Mouse (Mus musculus): ENCODE data around the gene Ube2ql1.

Gene Ube2ql1

GRCm38 (mm10) chr13:69707496-69707895 lies 32.2 kb downstream of the Ube2ql1 start:
- no peak for DNase-seq

GRCm38 (mm10) chr13:69706919-69707318 lies 32.8 kb downstream of the Ube2ql1 start:
- no peak for DNase-seq

DNA sequence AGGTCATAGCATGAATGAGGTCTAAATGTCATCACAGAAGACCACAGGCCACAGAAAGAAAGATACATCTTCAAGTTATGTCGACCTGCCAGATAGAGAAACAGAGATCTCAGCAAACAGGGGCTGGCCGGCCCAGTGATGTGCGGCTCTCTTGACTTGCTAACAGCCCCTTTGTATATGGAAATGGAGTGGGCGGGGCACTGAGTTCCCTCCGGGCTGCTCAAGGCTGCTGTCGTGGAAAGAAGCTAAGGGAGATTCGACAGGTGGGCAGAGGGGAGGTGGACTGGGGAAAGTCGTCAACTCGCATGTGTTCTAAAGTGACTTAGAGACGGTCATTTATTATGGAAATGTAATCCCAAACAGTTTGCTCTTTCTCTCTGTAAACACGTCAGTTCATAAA lies 36.2 kb downstream of the Ube2ql1 start:
- no peak for DNase-seq

- peak; percentile 31 to 48 for DNase-seq
These were observed 38.3 kb downstream of the Ube2ql1 start for GRCm38 (mm10) chr13:69701397-69701796.

GRCm38 (mm10) chr13:69700827-69701226 lies 38.9 kb downstream of the Ube2ql1 start:
- peak; percentile 39 to 51 for DNase-seq

- DNase-seq, result peak; percentile 69 to 82
These were observed 43.2 kb downstream of the Ube2ql1 start for GRCm38 (mm10) chr13:69696333-69696991.

DNA sequence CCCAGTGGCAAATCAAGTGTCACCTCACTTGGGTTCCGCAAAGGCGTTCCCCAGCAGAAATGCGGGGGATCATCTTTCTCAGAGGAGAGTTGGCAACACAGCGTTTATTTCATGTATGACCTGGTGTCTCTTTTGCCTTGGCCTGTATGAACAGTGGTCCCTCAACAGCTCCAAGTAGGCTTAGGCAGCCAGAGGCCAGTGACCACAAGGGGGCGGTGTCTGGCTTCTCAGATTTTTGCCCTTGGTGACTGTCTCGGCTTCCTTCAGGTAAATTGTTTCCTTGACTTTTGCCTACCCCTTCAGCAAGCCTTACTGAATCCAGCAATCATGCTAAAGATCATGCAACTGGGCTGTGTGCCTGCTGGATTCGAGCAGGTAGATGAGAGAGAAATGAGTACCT lies 48.6 kb downstream of the Ube2ql1 start:
- DNase-seq, result peak; percentile 44 to 63

- peak in 1 of 2 experiments; percentile 10 for DNase-seq
These were observed 52.7 kb downstream of the Ube2ql1 start for GRCm38 (mm10) chr13:69687023-69687422.

DNA sequence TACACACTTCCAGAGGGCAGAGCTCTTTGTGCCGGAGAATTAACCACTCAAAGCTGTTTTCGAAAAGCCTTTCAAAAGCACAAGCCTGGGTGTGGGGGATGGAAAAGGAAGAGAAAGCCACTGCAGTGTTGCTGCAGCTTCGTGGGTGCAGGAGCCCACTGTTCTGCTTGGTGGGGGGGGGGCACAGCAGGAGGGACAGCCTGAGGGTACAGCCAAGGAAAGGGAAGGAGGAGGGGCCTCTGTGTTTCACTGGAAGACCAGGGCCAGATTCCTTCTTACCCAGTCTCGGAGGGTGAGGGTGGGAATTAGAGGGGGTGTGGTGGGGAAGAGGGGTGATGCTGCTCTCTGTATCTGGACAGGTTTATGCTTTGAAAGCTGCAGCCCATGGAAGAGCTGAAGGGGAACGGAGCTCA lies 54.3 kb downstream of the Ube2ql1 start:
- DNase-seq, result no peak

DNA sequence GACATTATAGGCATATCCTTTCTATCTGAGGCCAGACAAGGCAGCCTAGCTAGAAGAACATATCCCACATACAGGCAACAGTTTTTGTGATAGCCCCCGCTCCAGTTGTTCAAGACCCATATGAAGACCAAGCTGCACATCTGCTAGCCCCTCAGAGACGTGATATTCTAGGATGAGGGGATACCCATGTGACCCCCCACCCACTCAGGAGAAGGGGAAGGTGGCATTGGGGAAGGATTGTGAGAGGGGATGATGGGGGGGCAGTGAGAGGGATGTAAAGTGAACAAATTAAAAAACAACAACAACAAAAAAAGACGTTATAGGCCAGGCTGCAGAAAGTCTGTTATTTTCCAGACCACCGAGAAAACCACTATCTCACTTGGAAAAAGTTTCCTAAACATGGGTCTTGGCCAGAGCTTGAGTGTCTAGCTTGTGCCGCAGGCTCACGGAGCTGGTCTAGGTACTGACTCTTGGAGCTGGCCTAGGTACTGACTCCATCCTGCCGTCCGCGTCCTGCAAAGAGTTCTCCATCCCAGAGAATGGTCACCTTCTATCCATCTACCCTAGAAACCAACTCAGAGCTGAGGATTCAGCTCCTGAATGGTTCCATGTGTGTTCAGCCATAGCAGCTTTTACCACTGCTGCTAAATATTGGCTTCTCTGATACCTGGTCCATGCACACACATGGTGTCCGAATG lies 65.6 kb downstream of the Ube2ql1 start:
- no peak for DNase-seq

GRCm38 (mm10) chr13:69673197-69673920 lies 66.3 kb downstream of the Ube2ql1 start:
- no peak for DNase-seq

GRCm38 (mm10) chr13:69672565-69672964 lies 67.1 kb downstream of the Ube2ql1 start:
- no peak for DNase-seq

DNA sequence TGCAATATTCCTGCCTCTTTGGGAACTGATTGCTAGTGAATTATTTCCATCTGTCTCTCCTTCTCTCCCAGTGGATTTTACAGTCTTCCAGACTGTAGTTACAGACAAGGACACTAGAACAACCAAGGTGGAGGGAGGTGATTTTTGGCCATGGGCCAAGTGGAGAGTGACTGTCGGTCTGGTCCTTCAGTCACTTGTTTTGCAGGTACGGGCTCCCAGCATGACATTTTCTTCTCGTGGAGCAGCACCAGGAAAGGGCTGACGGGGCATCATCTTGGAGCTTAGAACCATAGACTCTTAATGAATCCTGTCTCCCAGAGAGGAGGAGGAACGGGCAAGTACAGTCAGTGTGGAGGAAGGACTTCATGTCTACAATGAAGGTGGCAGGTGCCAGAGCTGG lies 67.6 kb downstream of the Ube2ql1 start:
- no peak for DNase-seq

GRCm38 (mm10) chr13:69654508-69654907 lies 85.2 kb downstream of the Ube2ql1 start:
- DNase-seq, result no peak

Data from kidney, postnatal 25 days (tissue).